Mouse (Mus musculus): ENCODE measurements around the gene Mapk12. TPM values are rescaled to one million over a fixed set of nuclear protein-coding genes. Genes with fewer than 3 reads are reported as not detected.
A peak's percentile ranks its signal among the peaks of the same experiment; 100 is the strongest.

Gene Mapk12
- total and polyA plus RNA-seq, 3 experiments, result 0.21 TPM; not detected in 2

DNA sequence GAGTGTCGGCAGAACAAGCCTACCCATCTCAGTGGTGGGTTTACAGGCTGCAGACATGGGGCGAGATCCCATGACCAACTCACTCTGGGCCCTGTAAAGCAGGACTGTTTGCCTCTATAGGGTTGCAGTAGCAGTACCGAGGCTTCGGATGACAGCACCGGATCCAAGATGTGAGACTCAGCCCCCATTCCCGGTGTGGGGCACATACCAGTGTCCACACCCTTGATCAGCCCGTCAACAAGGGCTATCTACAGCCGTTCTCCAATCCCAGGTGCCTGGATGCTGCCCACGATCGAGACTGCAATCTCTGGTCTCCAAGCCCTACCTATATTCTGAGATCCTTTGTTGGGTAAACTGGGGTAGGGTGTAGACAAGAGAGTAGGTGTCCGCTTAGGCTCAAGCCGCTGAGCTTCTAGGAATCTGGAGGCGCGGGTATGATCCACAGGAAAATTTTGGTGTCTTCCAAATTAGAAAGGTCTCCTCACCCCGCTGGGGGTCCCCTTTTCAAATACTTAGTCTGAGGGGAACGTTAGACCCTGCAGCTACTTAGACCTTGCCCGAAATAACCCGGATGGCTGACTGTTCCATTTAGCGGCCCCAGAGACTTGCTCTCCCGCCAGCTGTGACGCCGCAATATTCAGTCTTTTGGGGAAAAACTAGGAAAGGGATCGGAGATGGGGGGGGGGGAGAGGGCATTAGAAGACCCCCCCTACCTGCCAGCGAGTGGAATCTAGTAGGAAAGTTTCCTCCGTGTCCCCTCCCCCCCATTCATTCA, 8.2 kb upstream of the Mapk12 start:
- in situ Hi-C loops (cut with MboI; ENCODE audit: low pct_ligation_motif_present, low pct_unique_long_range_greater_than_20kb, low sequenced_read_pairs) (no loop called here), dilution Hi-C loops (cut with MboI; ENCODE audit: extremely low pct_ligation_motif_present, extremely low pct_unique_long_range_greater_than_20kb, low sequenced_read_pairs) (no loop called here)
- DNase-seq (ENCODE audit: extremely low read depth), result no peak
- no peaks in the 10 kb centered on the region for H3K9me3 ChIP-seq (replicated peaks; ENCODE audit: low read length)
- H3K4me3 ChIP-seq (replicated peaks in 1 of 3; ENCODE audit: low read depth in 2 of 3, low read length in 2 of 3, poor library complexity in 1 of 3), result peak overlapping the region; percentile 56 to 94 (median 68)
- H3K9ac ChIP-seq (ENCODE audit: insufficient read depth, low read depth), result peak overlapping the region; percentile 68
- no peaks in the 10 kb centered on the region for H3K79me2 ChIP-seq (replicated peaks; ENCODE audit: control insufficient read depth, extremely low read depth, insufficient read depth, poor library complexity, severe bottlenecking)
- TF ChIP-seq MEF2A (IDR thresholded peaks at IDR 0.05; ENCODE audit: borderline replicate concordance, low read depth, low read length) (no peak), ZMIZ1 (IDR thresholded peaks at IDR 0.05; ENCODE audit: low read depth, low read length) (no peak), ZC3H11A (IDR thresholded peaks at IDR 0.05; ENCODE audit: low read depth, low read length) (no peak), MAX (IDR thresholded peaks at IDR 0.05; ENCODE audit: low read length) (no peak), SIN3A (IDR thresholded peaks at IDR 0.05; ENCODE audit: low read length) (no peak; the same call in 1 of the 2 replicates), PAX5 (IDR thresholded peaks at IDR 0.05; ENCODE audit: low read length) (no peak), ETS1 (conservative IDR thresholded peaks at IDR 0.05; ENCODE audit: low read depth, low read length) (no peak), USF2 (conservative IDR thresholded peaks at IDR 0.05; ENCODE audit: low read depth, low read length) (no peak)
- peaks cover 14 to 25% of the 10 kb centered on the region in 2 experiments for H3K4me1 ChIP-seq (ENCODE audit: control insufficient read depth in 1 of 2, insufficient read depth in 2 of 2)
- H3K4me2 ChIP-seq (ENCODE audit: insufficient read depth, low read depth, poor library complexity, severe bottlenecking), result peak overlapping the region; percentile 97
- no peak overlapping the region for H3K27ac ChIP-seq (ENCODE audit: insufficient read depth, low read depth)
- H3K27me3 ChIP-seq (replicated peaks), result peaks cover 33% of the 10 kb centered on the region
- H3K36me3 ChIP-seq (replicated peaks in 1 of 2; ENCODE audit: control insufficient read depth in 1 of 2, insufficient read depth in 1 of 2, low read length in 1 of 2), result peaks cover 7 to 22% of the 10 kb centered on the region in 2 experiments

- Histone ChIP-seq H3K9ac (ENCODE audit: insufficient read depth, low read depth) (no peak overlapping the region), H3K27me3 (replicated peaks) (peaks cover 32% of the 10 kb centered on the region), H3K4me2 (ENCODE audit: insufficient read depth, low read depth, poor library complexity, severe bottlenecking) (no peak overlapping the region), H3K9me3 (replicated peaks; ENCODE audit: low read length) (no peaks in the 10 kb centered on the region), H3K4me3 (replicated peaks in 1 of 3; ENCODE audit: low read depth in 2 of 3, low read length in 2 of 3, poor library complexity in 1 of 3) (no peak overlapping the region), H3K27ac (ENCODE audit: insufficient read depth, low read depth) (no peak overlapping the region), H3K36me3 (replicated peaks in 1 of 2; ENCODE audit: control insufficient read depth in 1 of 2, insufficient read depth in 1 of 2, low read length in 1 of 2) (peaks cover 7 to 27% of the 10 kb centered on the region in 2 experiments), H3K4me1 (ENCODE audit: control insufficient read depth in 1 of 2, insufficient read depth in 2 of 2) (peaks cover 14 to 30% of the 10 kb centered on the region in 2 experiments), H3K79me2 (replicated peaks; ENCODE audit: control insufficient read depth, extremely low read depth, insufficient read depth, poor library complexity, severe bottlenecking) (no peaks in the 10 kb centered on the region)
- DNase-seq (ENCODE audit: extremely low read depth), result no peak
- dilution Hi-C loops (cut with MboI; ENCODE audit: extremely low pct_ligation_motif_present, extremely low pct_unique_long_range_greater_than_20kb, low sequenced_read_pairs) (no loop called here), in situ Hi-C loops (cut with MboI; ENCODE audit: low pct_ligation_motif_present, low pct_unique_long_range_greater_than_20kb, low sequenced_read_pairs) (no loop called here)
- TF ChIP-seq JUND (conservative IDR thresholded peaks at IDR 0.05; ENCODE audit: low read depth, low read length) (no peak), MXI1 (IDR thresholded peaks at IDR 0.05; ENCODE audit: low read depth, low read length) (no peak), EP300 (IDR thresholded peaks at IDR 0.05; ENCODE audit: low read length) (no peak), USF1 (IDR thresholded peaks at IDR 0.05; ENCODE audit: low read depth, low read length) (no peak), BHLHE40 (IDR thresholded peaks at IDR 0.05; ENCODE audit: low read depth, low read length) (no peak), ELF1 (IDR thresholded peaks at IDR 0.05; ENCODE audit: low read depth, low read length) (no peak), MYC (IDR thresholded peaks at IDR 0.05; ENCODE audit: low read depth, low read length) (no peak), MAX (IDR thresholded peaks at IDR 0.05; ENCODE audit: low read length) (no peak), PAX5 (IDR thresholded peaks at IDR 0.05; ENCODE audit: low read length) (no peak), MEF2A (IDR thresholded peaks at IDR 0.05; ENCODE audit: borderline replicate concordance, low read depth, low read length) (no peak), NRF1 (IDR thresholded peaks at IDR 0.05; ENCODE audit: low read depth, low read length) (no peak), JUN (IDR thresholded peaks at IDR 0.05; ENCODE audit: insufficient read depth, low read depth, low read length) (no peak), SMC3 (IDR thresholded peaks at IDR 0.05; ENCODE audit: low read depth, low read length) (no peak), USF2 (conservative IDR thresholded peaks at IDR 0.05; ENCODE audit: low read depth, low read length) (no peak), TCF12 (IDR thresholded peaks at IDR 0.05; ENCODE audit: low read depth, low read length) (no peak)
Observed at GRCm38 (mm10) chr15:89147895-89148294, 7.4 kb upstream of the Mapk12 start.

Measured in CH12.LX (cell line).